Mouse (Mus musculus): ENCODE data around the gene Cilp2.

- TF ChIP-seq CTCF (conservative IDR thresholded peaks at IDR 0.05; ENCODE audit: insufficient read depth, insufficient read length, low read depth, low read length) (no peak), POLR2A (IDR thresholded peaks at IDR 0.05; ENCODE audit: low read depth, low read length) (no peak)
Measured at GRCm38 (mm10) chr8:69870003-69870765, 17.3 kb downstream of the Cilp2 start.
